Mouse (Mus musculus) megakaryocyte progenitor cell, adult 5-6 weeks (primary cell): ENCODE data around the gene Dnmt3a. TPM values are rescaled to one million over a fixed set of nuclear protein-coding genes. Genes with fewer than 3 reads are reported as not detected.

ENCODE experiments used
- ATAC-seq: replicated peaks from 2 replicates; pipeline ENCODE4 v1.8.0; 2016; ENCODE audit warnings: mild to moderate bottlenecking, moderate TSS enrichment, inconsistent platforms; ENCODE audit not compliant: poor library complexity
- total RNA-seq, 2 experiments: library from RNA; stranded (forward) in 1 of 2; stranded (reverse) in 1 of 2; fragments of 157-497, 149-512 nt in 1 of 2; fragments of 200-1000 nt in 1 of 2; gene quantifications; 2 replicates each; pipeline versions ENCODE4 v1.2.3 to v1.2.4; 2015 to 2017

Dnmt3a gene
- total RNA-seq, 2 experiments from 2014 or later: 19.4 to 20.4 TPM

- ATAC-seq: peak; percentile 70
Observed at GRCm38 (mm10) chr12:3817033-3817432, 11.2 kb downstream of the Dnmt3a start.

- ATAC-seq: no peak
Observed at GRCm38 (mm10) chr12:3817566-3817965, 11.8 kb downstream of the Dnmt3a start.

- ATAC-seq: no peak
Observed at GRCm38 (mm10) chr12:3819899-3820298, 14.1 kb downstream of the Dnmt3a start.

DNA sequence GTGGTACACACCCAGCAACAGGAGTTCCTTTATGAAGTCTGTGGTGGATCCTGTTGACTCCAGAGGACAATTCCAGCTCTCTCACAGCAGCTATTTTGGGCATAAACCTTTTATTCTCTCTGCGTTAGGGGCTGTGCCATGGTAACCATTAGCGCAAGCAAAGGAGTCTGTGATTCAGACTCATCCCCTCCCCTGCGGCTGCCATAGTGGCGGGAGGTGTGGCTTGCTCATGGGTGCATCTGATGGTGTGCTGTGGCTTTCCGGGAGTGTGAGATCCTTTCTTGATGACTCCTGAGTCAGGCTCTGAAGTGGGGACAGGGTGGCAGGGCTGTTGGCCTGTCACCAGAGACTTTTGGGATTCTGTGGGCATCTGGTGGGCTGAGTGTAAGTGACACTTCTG is 17.6 kb downstream of the Dnmt3a start:
- ATAC-seq: peak; percentile 60

DNA sequence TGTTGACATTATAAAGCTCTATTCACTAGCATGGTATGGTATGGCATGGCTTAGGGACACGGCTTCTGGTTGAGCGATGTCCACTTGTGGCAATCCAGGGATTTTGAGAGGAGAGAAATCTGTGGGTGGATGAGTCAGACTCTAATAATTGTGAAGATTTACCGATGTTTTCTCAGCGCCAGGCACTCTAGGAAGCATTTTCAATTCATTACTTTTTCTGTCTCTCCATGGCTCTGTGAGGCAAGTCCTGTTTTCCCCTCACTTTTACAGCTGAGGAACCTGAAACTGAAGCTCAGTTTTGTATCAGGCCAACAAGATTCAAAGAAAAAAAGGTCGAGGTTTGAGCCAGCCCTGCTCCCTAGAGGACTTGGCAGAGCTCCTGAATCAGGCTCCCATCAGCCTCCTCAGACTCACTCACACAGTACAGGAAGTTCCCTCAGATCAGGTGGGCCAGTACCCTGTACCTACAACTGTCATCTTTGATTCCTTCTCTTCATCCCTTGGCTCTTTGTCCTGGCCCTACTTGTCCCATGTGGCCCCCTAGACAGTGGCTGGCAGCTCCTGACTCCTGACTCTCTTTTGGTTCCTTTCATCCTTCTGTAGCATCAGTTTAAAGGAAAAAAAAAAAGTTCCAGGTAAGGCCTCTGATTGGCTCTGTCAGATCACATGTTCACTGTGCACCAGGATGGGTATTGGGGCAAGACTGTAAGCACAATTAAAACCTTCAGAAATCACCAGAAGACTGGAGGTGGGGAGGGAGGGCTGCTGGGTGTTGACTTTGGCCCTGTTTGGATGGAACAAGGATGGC is 19.3 kb downstream of the Dnmt3a start:
- no peak for ATAC-seq

DNA sequence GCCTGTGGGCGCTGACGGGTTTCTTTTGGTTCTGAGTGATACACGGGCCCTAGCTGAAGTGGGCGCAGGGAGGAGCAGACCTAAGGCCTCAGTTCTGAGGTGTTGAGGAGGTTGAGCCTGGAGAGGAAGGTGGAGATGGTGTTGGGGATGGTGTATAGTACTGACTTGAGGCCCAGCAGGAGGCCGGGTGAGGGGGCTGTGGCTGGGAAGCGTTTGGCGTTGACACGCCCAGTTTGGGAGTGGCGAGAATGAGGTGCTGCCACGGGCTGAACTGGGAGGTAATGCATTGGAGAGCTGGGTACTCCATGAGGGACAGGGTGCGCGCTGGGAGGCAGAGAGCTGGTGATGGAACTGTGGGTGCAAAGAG is 19.9 kb downstream of the Dnmt3a start:
- ATAC-seq: 0 out of 2 replicates have a peak, but pooled peaks have one; percentile 20

DNA sequence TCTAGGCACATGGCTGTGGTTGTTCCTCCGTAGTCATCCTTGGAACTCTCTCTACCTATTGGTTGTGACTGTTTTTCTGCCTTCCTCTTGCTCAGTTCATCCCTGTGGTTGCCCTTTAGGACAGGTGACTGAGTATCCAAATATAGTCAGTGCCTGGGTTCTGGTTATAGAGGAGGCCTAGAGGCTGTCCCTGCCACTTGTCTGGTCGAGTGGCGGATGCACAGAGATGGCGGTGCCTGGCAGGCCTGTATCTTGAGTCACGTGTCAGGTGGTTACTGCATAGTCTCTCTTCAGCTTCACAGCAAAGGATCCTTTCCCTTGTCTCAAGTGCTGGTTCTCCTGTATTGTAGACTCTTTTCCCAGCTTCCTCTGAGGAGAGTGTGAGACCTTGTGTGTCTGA is 22.0 kb downstream of the Dnmt3a start:
- no peak for ATAC-seq

DNA sequence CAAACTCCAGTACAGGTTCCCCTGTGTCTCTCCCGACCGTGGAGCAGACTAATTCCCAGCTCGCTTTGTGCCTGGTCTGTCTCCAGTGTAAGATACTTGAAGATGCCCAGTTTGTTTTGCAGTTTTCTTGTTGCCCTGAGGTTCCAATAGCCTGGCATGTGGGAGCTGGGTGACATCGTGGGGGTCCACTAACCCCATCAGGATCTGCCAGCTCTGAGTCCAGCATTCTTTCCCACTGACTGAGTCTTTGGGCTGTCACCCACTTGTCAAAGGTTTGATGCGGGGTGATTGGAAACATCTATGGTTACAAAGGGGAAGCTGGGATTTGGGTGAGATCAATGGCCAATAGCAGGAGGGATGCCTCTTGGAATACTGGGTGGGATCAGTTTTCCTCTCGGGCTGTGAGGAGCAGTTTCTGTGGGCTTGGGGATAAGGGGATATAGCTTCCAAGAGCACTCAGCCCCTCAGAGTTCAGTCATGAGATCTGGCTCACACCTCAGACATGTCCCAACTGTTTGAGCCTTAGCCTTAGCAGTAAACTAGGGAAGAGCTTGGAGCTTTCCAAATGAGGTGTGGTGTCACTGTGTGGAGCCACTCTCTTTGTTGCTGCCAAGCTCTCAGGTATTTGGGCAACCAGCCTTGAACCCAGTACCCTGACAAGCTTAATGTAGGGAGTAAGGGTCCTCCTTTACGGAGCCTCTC is 27.4 kb downstream of the Dnmt3a start:
- no peak for ATAC-seq

DNA sequence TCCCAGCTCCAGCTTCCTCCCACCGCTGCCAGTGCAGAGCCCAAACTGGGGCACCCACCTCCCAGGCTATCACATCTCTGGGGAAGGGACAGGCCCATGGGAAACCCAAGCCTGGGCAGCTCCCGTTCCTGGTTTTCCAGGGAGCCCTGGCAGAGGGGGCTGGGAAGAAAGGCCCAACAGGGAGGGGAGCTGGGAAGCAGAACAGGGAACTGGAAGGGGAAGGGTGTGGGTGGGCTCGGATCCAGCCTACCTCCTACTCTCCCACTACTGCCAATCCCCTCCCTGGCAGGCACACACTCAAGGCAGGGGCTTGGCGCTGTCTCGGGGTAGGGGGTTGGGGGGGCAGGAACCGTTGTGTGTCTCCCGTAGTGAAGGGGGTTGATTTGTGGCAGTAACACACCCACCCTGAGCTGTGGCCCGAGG is 28.1 kb downstream of the Dnmt3a start:
- ATAC-seq: no peak

- peak; percentile 78 for ATAC-seq
Observed at GRCm38 (mm10) chr12:3834373-3835314, 28.8 kb downstream of the Dnmt3a start.

- ATAC-seq: no peak
Observed at GRCm38 (mm10) chr12:3835576-3835975, 29.8 kb downstream of the Dnmt3a start.

- ATAC-seq: no peak
Observed at GRCm38 (mm10) chr12:3837081-3837832, 31.4 kb downstream of the Dnmt3a start.

GRCm38 (mm10) chr12:3838009-3838408 is 32.2 kb downstream of the Dnmt3a start:
- ATAC-seq: no peak

DNA sequence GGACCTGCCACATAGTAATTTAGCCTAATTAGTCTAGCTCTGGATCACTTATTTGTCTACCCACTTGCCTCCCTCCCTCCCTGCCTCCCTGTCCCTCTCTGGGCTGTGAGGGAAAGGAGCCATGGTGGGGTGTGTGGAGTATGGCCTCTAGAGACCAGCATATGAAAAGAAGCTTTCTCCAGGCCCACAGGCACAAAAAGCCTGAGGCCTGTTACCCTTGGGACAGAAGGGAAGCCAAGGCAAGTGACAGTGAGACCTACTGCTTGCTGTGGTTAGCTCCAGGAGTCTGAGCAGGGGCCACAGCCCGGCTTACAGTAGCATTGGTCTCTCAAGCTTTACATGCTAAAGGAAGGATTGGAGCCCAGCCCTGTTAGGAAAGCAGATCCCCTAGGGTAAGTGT is 33.9 kb downstream of the Dnmt3a start:
- ATAC-seq: no peak

- ATAC-seq: no peak
Observed at GRCm38 (mm10) chr12:3841121-3841520, 35.3 kb downstream of the Dnmt3a start.

GRCm38 (mm10) chr12:3842843-3843242 is 37.0 kb downstream of the Dnmt3a start:
- no peak for ATAC-seq

DNA sequence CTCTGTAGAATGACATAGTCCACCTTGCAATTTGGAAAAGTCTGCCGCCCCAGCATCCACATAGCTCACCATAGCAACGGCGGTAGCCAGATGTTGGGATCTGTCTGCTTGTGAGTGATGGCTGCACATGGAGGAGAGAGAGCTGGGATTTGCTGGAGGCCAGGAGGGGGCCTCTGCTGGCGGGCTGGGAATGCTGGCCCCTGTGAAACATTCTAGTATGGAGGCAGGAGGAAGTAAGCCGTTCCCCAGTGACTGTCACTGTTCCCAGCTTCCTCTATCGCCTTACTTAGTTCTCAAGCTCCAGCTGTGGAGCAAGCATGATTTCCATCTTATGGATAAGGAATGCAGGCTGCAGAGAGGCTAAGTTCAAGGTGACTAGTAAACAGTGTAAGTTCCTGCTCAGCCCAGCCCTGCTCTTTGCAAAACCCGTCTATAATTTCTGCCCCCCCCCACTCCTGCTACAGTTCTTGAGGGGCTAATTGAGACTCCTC is 37.6 kb downstream of the Dnmt3a start:
- peak; percentile 62 for ATAC-seq

GRCm38 (mm10) chr12:3843918-3844317 is 38.1 kb downstream of the Dnmt3a start:
- ATAC-seq: no peak

DNA sequence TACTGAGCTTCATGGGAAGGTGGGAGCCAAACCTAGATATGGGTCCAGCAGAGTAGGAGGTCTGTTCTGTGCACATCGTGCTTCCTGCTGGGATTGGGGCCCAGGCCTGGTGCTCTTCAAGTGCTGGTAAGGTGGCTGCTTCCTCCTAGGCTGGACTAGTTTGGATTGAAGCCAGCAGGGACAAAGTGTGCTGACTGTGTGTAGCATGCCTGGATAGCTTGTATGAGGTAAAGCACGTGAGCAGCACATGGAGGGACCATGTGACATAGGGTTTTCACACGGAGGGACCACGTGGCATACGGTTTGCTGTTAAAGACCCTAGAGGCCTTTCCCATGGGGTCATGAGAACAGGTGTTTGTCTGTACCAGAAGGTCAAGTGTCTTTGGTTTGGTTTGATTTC is 38.5 kb downstream of the Dnmt3a start:
- ATAC-seq: no peak

DNA sequence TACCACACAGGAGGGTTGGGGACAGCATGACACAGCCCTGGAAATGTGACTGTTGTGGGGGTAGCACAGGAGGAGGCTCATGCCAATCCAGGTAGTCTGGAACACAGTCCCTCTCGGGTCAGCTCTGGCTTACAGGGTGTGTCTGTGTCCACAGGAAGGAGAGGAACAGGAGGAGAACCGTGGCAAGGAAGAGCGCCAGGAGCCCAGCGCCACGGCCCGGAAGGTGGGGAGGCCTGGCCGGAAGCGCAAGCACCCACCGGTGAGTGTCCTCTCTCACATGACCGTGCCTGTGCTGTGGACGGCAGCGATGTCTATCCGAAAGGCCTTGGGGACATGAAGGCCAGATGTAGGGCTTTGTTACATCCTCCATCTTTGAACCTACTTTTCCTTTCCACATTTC is 43.7 kb downstream of the Dnmt3a start:
- ATAC-seq: no peak
